8 mouse cellular contexts compared by ENCODE assay signal in the genomic region with DNA sequence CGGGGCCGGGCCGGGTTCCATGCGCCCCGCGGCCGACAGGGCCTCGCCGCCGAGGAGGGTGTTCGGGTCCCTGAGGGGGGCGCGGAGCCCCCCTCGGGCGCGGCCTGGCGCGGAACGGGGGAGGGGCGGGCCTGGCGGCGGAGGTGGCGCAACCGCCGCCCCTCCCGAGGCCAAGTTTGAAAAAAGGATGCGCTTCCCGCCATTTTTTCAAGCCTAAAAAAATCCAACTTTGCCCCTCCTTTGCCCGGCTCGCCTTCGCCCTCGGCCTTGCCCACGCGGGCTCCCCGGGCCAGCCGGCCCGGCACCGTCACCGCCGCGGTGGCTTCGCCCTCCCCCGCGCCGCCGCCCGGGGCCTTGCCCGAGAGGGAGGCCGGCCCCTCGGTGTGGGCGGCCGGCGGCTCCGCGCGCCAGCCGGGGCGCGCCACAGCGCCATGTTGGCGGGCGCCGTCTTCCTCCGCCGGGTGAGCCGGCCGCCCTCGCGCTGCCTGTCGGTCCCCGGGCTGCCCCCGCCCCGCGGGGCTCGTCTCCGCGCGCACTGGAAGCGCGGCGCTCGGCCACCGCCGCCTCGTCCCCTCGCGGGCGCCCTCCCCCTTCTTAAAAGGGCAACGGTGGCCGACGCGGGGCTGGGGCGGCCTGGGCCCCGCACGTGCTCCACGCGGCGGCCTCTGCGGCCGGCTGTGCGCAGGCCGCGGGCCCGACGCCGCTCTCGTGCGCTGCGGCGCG. TPM values are rescaled to one million over a fixed set of nuclear protein-coding genes. Genes with fewer than 3 reads are reported as not detected.
DNase-seq lines count a peak whose midpoint lies in the region; ATAC-seq and TF ChIP-seq lines count a peak whose summit lies in the region.

No protein-coding gene starts in this region.

- WGBS in cerebellum, adult 2 months, result 1% methylated on average over 107 of the region's 111 CpGs
- under 1% methylated on average over 73 of the region's 111 CpGs for WGBS in hindbrain, embryonic 11.5 days
- under 1% methylated on average over 28 of the region's 111 CpGs for WGBS in lung, postnatal 0 days

- no peak for TF ChIP-seq EP300 in lung, postnatal 0 days (IDR thresholded peaks at IDR 0.05)

- ATAC-seq in G1E (ENCODE audit: extremely low read depth, insufficient number of reproducible peaks, low FRiP score, poor library complexity, severe bottlenecking), result no peak
- peak; percentile 46 for ATAC-seq in hindbrain, embryonic 11.5 days (ENCODE audit: low FRiP score)
- peak; percentile 64 for ATAC-seq in lung, postnatal 0 days

- H3K27ac ChIP-seq in cerebellum, adult 2 months (ENCODE audit: insufficient read depth, low read length), result peak overlapping the region; percentile 97
- peak overlapping the region; percentile 98 for H3K27ac ChIP-seq in hindbrain, embryonic 11.5 days (ENCODE audit: low read depth, low read length)
- peak overlapping the region; percentile 95 for H3K27ac ChIP-seq in lung, postnatal 0 days (ENCODE audit: low read length)

- H3K9ac ChIP-seq in hindbrain, embryonic 11.5 days (ENCODE audit: low read depth, low read length), result peak overlapping the region; percentile 99
- H3K9ac ChIP-seq in lung, postnatal 0 days (replicated peaks; ENCODE audit: low read depth), result peak overlapping the region; percentile 67

- H3K4me1 ChIP-seq in G1E (ENCODE audit: insufficient read depth, low read depth, low read length), result peaks cover 76% of the 10 kb centered on the region
- H3K4me1 ChIP-seq in cerebellum, adult 2 months (ENCODE audit: control insufficient read depth, insufficient read depth, low read length), result peaks cover 15% of the 10 kb centered on the region
- peaks cover 8% of the 10 kb centered on the region for H3K4me1 ChIP-seq in hindbrain, embryonic 11.5 days (replicated peaks; ENCODE audit: control insufficient read depth, insufficient read depth, low read length)
- H3K4me1 ChIP-seq in lung, postnatal 0 days (ENCODE audit: insufficient read depth, low read depth, low read length), result peaks cover 38% of the 10 kb centered on the region; the same call in 1 of the 2 replicates

- DNase-seq in G1E (ENCODE audit: low spot score), result peak; percentile 52
- peak; percentile 81 for DNase-seq in cerebellum, adult 2 months
- DNase-seq in frontal cortex, postnatal 10 days (ENCODE audit: low spot score in 2 of 2), result peak; percentile 58 to 71
- DNase-seq in hindbrain, embryonic 11.5 days (ENCODE audit: low spot score), result peak; percentile 83
- peak; percentile 59 to 73 for DNase-seq in layer of hippocampus, postnatal 14 days (ENCODE audit: low spot score in 2 of 2)
- peak; percentile 86 for DNase-seq in lung, postnatal 0 days (ENCODE audit: low spot score)
- DNase-seq in retina, adult 2 months (ENCODE audit: low read depth, low spot score), result peak; percentile 62
- peak; percentile 81 for DNase-seq in thymus, postnatal 14 days

- H3K27me3 ChIP-seq in G1E (ENCODE audit: insufficient read depth, low read length), result no peaks in the 10 kb centered on the region
- H3K27me3 ChIP-seq in cerebellum, adult 2 months (ENCODE audit: control insufficient read depth, insufficient read depth, low read length), result no peaks in the 10 kb centered on the region
- H3K27me3 ChIP-seq in hindbrain, embryonic 11.5 days (ENCODE audit: control insufficient read depth, insufficient read depth, low read length), result no peaks in the 10 kb centered on the region
- H3K27me3 ChIP-seq in lung, postnatal 0 days (replicated peaks; ENCODE audit: insufficient read depth, low read length), result no peaks in the 10 kb centered on the region

- no peaks in the 10 kb centered on the region for H3K9me3 ChIP-seq in G1E (replicated peaks)
- H3K9me3 ChIP-seq in hindbrain, embryonic 11.5 days (ENCODE audit: control insufficient read depth, low read length), result no peaks in the 10 kb centered on the region
- H3K9me3 ChIP-seq in lung, postnatal 0 days (ENCODE audit: low read length), result no peaks in the 10 kb centered on the region

- peaks cover 33% of the 10 kb centered on the region for H3K36me3 ChIP-seq in G1E (replicated peaks)
- H3K36me3 ChIP-seq in hindbrain, embryonic 11.5 days (ENCODE audit: control insufficient read depth, insufficient read depth, low read length), result peaks cover 2% of the 10 kb centered on the region; the same call in 1 of the 2 replicates
- H3K36me3 ChIP-seq in lung, postnatal 0 days (ENCODE audit: insufficient read depth, low read length), result no peaks in the 10 kb centered on the region

- peak overlapping the region; percentile 81 for H3K4me3 ChIP-seq in G1E (ENCODE audit: low read depth, low read length)
- peak overlapping the region; percentile 73 for H3K4me3 ChIP-seq in cerebellum, adult 2 months (replicated peaks; ENCODE audit: insufficient read depth, low read depth, low read length)
- H3K4me3 ChIP-seq in hindbrain, embryonic 11.5 days (ENCODE audit: low read depth, low read length), result peak overlapping the region; percentile 88
- H3K4me3 ChIP-seq in lung, postnatal 0 days (ENCODE audit: low read depth, low read length), result peak overlapping the region; percentile 88

- peak overlapping the region; percentile 89 for H3K4me2 ChIP-seq in hindbrain, embryonic 11.5 days (replicated peaks; ENCODE audit: low read depth, low read length)
- peak overlapping the region; percentile 70 for H3K4me2 ChIP-seq in lung, postnatal 0 days (replicated peaks; ENCODE audit: low read depth, low read length)

- no peak for TF ChIP-seq CTCF in G1E (IDR thresholded peaks at IDR 0.05; ENCODE audit: low read depth, low read length)
- TF ChIP-seq CTCF in cerebellum, adult 2 months (IDR thresholded peaks at IDR 0.05; ENCODE audit: borderline replicate concordance, insufficient read depth, low read depth, low read length), result no peak
- no peak for TF ChIP-seq CTCF in lung, postnatal 0 days (IDR thresholded peaks at IDR 0.05)

- TF ChIP-seq POLR2A in cerebellum, adult 2 months (IDR thresholded peaks at IDR 0.05; ENCODE audit: borderline replicate concordance, insufficient read depth, low read length), result 0 out of 2 replicates have a peak, but pooled peaks have one; percentile 25

RNA-seq across cellular contexts. Expression of a gene that starts 1.2 kb away (rescaled TPM):
- total RNA-seq in G1E (2014; fragmentation: Nextera tagmentation) (667 and 728 TPM in 2 replicates), G1E (2017) (28.6 and 40.8 TPM in 2 replicates)
- 900 and 1,076 TPM in 2 replicates for polyA plus RNA-seq in G1E (2012)
- polyA plus RNA-seq in cerebellum, adult 2 months (2012; rRNA removed), result 44.9 and 51.8 TPM in 2 replicates
- 271 and 285 TPM in 2 replicates for polyA plus RNA-seq in hindbrain, embryonic 11.5 days (2014; fragmentation: Nextera tagmentation; extraction: Ambion mirVana)
- total RNA-seq in layer of hippocampus, postnatal 14 days (2021), result 10 to 100 TPM; 47.2 to 52.9 TPM
- 81.3 and 91.0 TPM in 2 replicates for polyA plus RNA-seq in lung, postnatal 0 days (2015; fragmentation: Nextera tagmentation; extraction: Ambion mirVana)

RNA-seq across cellular contexts. Expression of a gene that starts 37.1 kb away (rescaled TPM):
- total RNA-seq in G1E (2014; fragmentation: Nextera tagmentation) (63.1 and 64.9 TPM in 2 replicates), G1E (2017) (79.3 and 82.6 TPM in 2 replicates)
- 55.0 and 57.1 TPM in 2 replicates for polyA plus RNA-seq in G1E (2012)
- 29.0 and 30.3 TPM in 2 replicates for polyA plus RNA-seq in cerebellum, adult 2 months (2012; rRNA removed)
- polyA plus RNA-seq in hindbrain, embryonic 11.5 days (2014; fragmentation: Nextera tagmentation; extraction: Ambion mirVana), result 79.7 and 88.4 TPM in 2 replicates
- 10 to 100 TPM; 24.0 to 24.6 TPM for total RNA-seq in layer of hippocampus, postnatal 14 days (2021)
- 48.2 and 52.4 TPM in 2 replicates for polyA plus RNA-seq in lung, postnatal 0 days (2015; fragmentation: Nextera tagmentation; extraction: Ambion mirVana)

RNA-seq across cellular contexts. Expression of a gene that starts 38.6 kb away (rescaled TPM):
- total RNA-seq in G1E (2014; fragmentation: Nextera tagmentation), result 39.3 and 132 TPM in 2 replicates
- 20.9 and 24.3 TPM in 2 replicates for total RNA-seq in G1E (2017)
- 5.8 and 6.3 TPM in 2 replicates for polyA plus RNA-seq in G1E (2012)
- 0.14 and 0.16 TPM in 2 replicates for polyA plus RNA-seq in cerebellum, adult 2 months (2012; rRNA removed)
- polyA plus RNA-seq in hindbrain, embryonic 11.5 days (2014; fragmentation: Nextera tagmentation; extraction: Ambion mirVana), result 16.1 and 22.3 TPM in 2 replicates
- total RNA-seq in layer of hippocampus, postnatal 14 days (2021), result not detected
- 0.73 and 1.0 TPM in 2 replicates for polyA plus RNA-seq in lung, postnatal 0 days (2015; fragmentation: Nextera tagmentation; extraction: Ambion mirVana)
